Mouse (Mus musculus) myocyte (in vitro differentiated cells): ENCODE results near the gene Pif1. TPM values are rescaled to one million over a fixed set of nuclear protein-coding genes. Genes with fewer than 3 reads are reported as not detected.

ENCODE experiments used
- H3K27me3 ChIP-seq: one replicate; pipeline ENCODE4 v1.6.1; 2011; ENCODE audit not compliant: control insufficient read depth, insufficient read depth, insufficient read length
- H3K36me3 ChIP-seq: one replicate; pipeline ENCODE4 v1.6.1; 2011; ENCODE audit not compliant: control insufficient read depth, insufficient read depth
- H3K4me2 ChIP-seq: one replicate; pipeline ENCODE4 v1.6.1; 2011; ENCODE audit warnings: low read depth, control low read depth
- H3K4me3 ChIP-seq: one replicate; pipeline ENCODE4 v1.5.1; 2011; ENCODE audit warnings: mild to moderate bottlenecking, control low read depth, moderate library complexity
- H3K79me2 ChIP-seq: one replicate; pipeline ENCODE4 v1.6.1; 2011; ENCODE audit not compliant: control insufficient read depth, insufficient read depth
- H3ac ChIP-seq: one replicate; pipeline ENCODE4 v1.6.1; 2011; ENCODE audit not compliant: control insufficient read depth, insufficient read length
- CEBPB ChIP-seq: IDR thresholded peaks from 2 replicates; pipeline ENCODE4 v1.6.1; 2011; ENCODE audit warnings: mild to moderate bottlenecking, moderate library complexity; ENCODE audit not compliant: poor library complexity, insufficient read depth, severe bottlenecking
- E2F4 ChIP-seq: IDR thresholded peaks from one replicate; pipeline ENCODE4 v1.6.1; 2011; ENCODE audit warnings: mild to moderate bottlenecking, control low read depth, moderate library complexity; ENCODE audit not compliant: insufficient read depth
- MAX ChIP-seq: IDR thresholded peaks from one replicate; pipeline ENCODE4 v1.6.1; 2011; ENCODE audit warnings: low read depth, mild to moderate bottlenecking, control low read depth
- MYOD1 ChIP-seq, 3 experiments: IDR thresholded peaks; one replicate each; pipeline ENCODE4 v1.6.1; 2011; ENCODE audit warnings: control low read depth in 2 of 3, low read depth in 2 of 3, mild to moderate bottlenecking in 2 of 3, moderate library complexity in 1 of 3; ENCODE audit not compliant: insufficient read length in 2 of 3, control insufficient read depth in 1 of 3
- MYOG ChIP-seq, 3 experiments: IDR thresholded peaks; one replicate each; pipeline ENCODE4 v1.6.1; 2011; ENCODE audit warnings: control low read depth in 2 of 3, low read depth in 2 of 3, mild to moderate bottlenecking in 2 of 3; ENCODE audit not compliant: insufficient read length in 2 of 3, control insufficient read depth in 1 of 3, insufficient read depth in 1 of 3
- POLR2A ChIP-seq: IDR thresholded peaks from one replicate; pipeline ENCODE4 v1.6.1; 2011; ENCODE audit warnings: low read depth, mild to moderate bottlenecking, control low read depth, moderate library complexity; ENCODE audit not compliant: insufficient read length
- POLR2AphosphoS2 ChIP-seq: IDR thresholded peaks from one replicate; pipeline ENCODE4 v1.6.1; 2011; ENCODE audit warnings: low read depth, control low read depth; ENCODE audit not compliant: insufficient read length
- REST ChIP-seq: IDR thresholded peaks from one replicate; pipeline ENCODE4 v1.6.1; 2011; ENCODE audit warnings: mild to moderate bottlenecking, control low read depth, moderate library complexity; ENCODE audit not compliant: insufficient read depth, insufficient read length
- SRF ChIP-seq: IDR thresholded peaks from one replicate; pipeline ENCODE4 v1.6.1; 2011; ENCODE audit warnings: low read depth; ENCODE audit not compliant: control insufficient read depth, insufficient read length
- TCF12 ChIP-seq: IDR thresholded peaks from one replicate; pipeline ENCODE4 v1.6.1; 2011; ENCODE audit warnings: mild to moderate bottlenecking, control low read depth; ENCODE audit not compliant: poor library complexity, insufficient read depth, severe bottlenecking
- TCF3 ChIP-seq: IDR thresholded peaks from one replicate; pipeline ENCODE4 v1.6.1; 2011; ENCODE audit warnings: low read depth, control low read depth; ENCODE audit not compliant: insufficient read length
- USF1 ChIP-seq: IDR thresholded peaks from one replicate; pipeline ENCODE4 v1.6.1; 2011; ENCODE audit warnings: low read depth, mild to moderate bottlenecking, control low read depth, moderate library complexity
- polyA plus RNA-seq: library from polyadenylated mRNA; unstranded; fragments of >200 nt; fragmentation: generic; extraction: Trizol; gene quantifications from one replicate; pipeline ENCODE4 v1.2.1, GENCODE M21; 2012; ENCODE audit warnings: missing spikeins

Pif1 gene
- polyA plus RNA-seq, 1 experiment = 6.9 TPM

GRCm38 (mm10) chr9:65552141-65552540 is 34.8 kb upstream of the Pif1 start:
- no peak for TF ChIP-seq MYOD1 (IDR thresholded peaks at IDR 0.05; ENCODE audit: control insufficient read depth in 1 of 3, insufficient read length in 2 of 3, low read depth in 2 of 3)
- TF ChIP-seq TCF12 = no peak
- TF ChIP-seq E2F4 = no peak
- no peak for TF ChIP-seq MYOG (IDR thresholded peaks at IDR 0.05; ENCODE audit: control insufficient read depth in 1 of 3, insufficient read depth in 1 of 3, insufficient read length in 2 of 3, low read depth in 2 of 3)
- TF ChIP-seq SRF = no peak
- TF ChIP-seq MAX = no peak
- TF ChIP-seq POLR2A = no peak
- TF ChIP-seq CEBPB = no peak
- TF ChIP-seq TCF3 = no peak
- no peak for TF ChIP-seq USF1
- no peak for TF ChIP-seq REST
- TF ChIP-seq POLR2AphosphoS2 = no peak
- Histone ChIP-seq H3K79me2 (no peaks in the 10 kb centered on the region), H3ac (no peak overlapping the region), H3K4me2 (no peak overlapping the region), H3K27me3 (no peaks in the 10 kb centered on the region), H3K4me3 (no peak overlapping the region), H3K36me3 (no peaks in the 10 kb centered on the region)

- H3K36me3 ChIP-seq = peaks cover 2% of the 10 kb centered on the region
- no peak overlapping the region for H3K4me3 ChIP-seq
- H3ac ChIP-seq = no peak overlapping the region
- no peak for TF ChIP-seq TCF12
- no peak for TF ChIP-seq SRF
- no peak for TF ChIP-seq E2F4
- TF ChIP-seq MYOD1 (IDR thresholded peaks at IDR 0.05; ENCODE audit: control insufficient read depth in 1 of 3, insufficient read length in 2 of 3, low read depth in 2 of 3) = no peak
- TF ChIP-seq USF1 = no peak
- no peak for TF ChIP-seq MAX
- no peak for TF ChIP-seq POLR2AphosphoS2
- TF ChIP-seq MYOG (IDR thresholded peaks at IDR 0.05; ENCODE audit: control insufficient read depth in 1 of 3, insufficient read depth in 1 of 3, insufficient read length in 2 of 3, low read depth in 2 of 3) = no peak
- TF ChIP-seq TCF3 = no peak
- TF ChIP-seq CEBPB = no peak
- TF ChIP-seq REST = no peak
- TF ChIP-seq POLR2A = no peak
- no peak overlapping the region for H3K4me2 ChIP-seq
- H3K27me3 ChIP-seq = no peaks in the 10 kb centered on the region
- no peaks in the 10 kb centered on the region for H3K79me2 ChIP-seq
Measured at GRCm38 (mm10) chr9:65552711-65553110, 34.2 kb upstream of the Pif1 start.

- H3ac ChIP-seq = no peak overlapping the region
- TF ChIP-seq MYOD1 (IDR thresholded peaks at IDR 0.05; ENCODE audit: control insufficient read depth in 1 of 3, insufficient read length in 2 of 3, low read depth in 2 of 3) = no peak
- H3K36me3 ChIP-seq = peaks cover 14% of the 10 kb centered on the region
- H3K4me2 ChIP-seq = no peak overlapping the region
- H3K27me3 ChIP-seq = no peaks in the 10 kb centered on the region
- H3K4me3 ChIP-seq = no peak overlapping the region
- no peaks in the 10 kb centered on the region for H3K79me2 ChIP-seq
Measured at GRCm38 (mm10) chr9:65555001-65555405, 32.0 kb upstream of the Pif1 start.

- H3K4me2 ChIP-seq = no peak overlapping the region
- no peaks in the 10 kb centered on the region for H3K27me3 ChIP-seq
- H3K79me2 ChIP-seq = no peaks in the 10 kb centered on the region
- TF ChIP-seq SRF (no peak), CEBPB (no peak), E2F4 (no peak), MYOG (IDR thresholded peaks at IDR 0.05; ENCODE audit: control insufficient read depth in 1 of 3, insufficient read depth in 1 of 3, insufficient read length in 2 of 3, low read depth in 2 of 3) (no peak), MAX (no peak), TCF3 (no peak), USF1 (no peak), REST (no peak)
- no peak overlapping the region for H3K4me3 ChIP-seq
- H3K36me3 ChIP-seq = peaks cover 20% of the 10 kb centered on the region
- no peak overlapping the region for H3ac ChIP-seq
Measured at GRCm38 (mm10) chr9:65555621-65556020, 31.3 kb upstream of the Pif1 start.

- Histone ChIP-seq H3K4me3 (no peak overlapping the region), H3ac (no peak overlapping the region), H3K79me2 (no peaks in the 10 kb centered on the region), H3K4me2 (no peak overlapping the region), H3K36me3 (peaks cover 22% of the 10 kb centered on the region), H3K27me3 (no peaks in the 10 kb centered on the region)
- TF ChIP-seq MYOG (IDR thresholded peaks at IDR 0.05; ENCODE audit: control insufficient read depth in 1 of 3, insufficient read depth in 1 of 3, insufficient read length in 2 of 3, low read depth in 2 of 3) (no peak), MYOD1 (IDR thresholded peaks at IDR 0.05; ENCODE audit: control insufficient read depth in 1 of 3, insufficient read length in 2 of 3, low read depth in 2 of 3) (no peak), POLR2A (no peak), REST (no peak), CEBPB (no peak), E2F4 (no peak), POLR2AphosphoS2 (no peak), SRF (no peak), TCF12 (no peak), USF1 (no peak), MAX (no peak), TCF3 (no peak)
Measured at GRCm38 (mm10) chr9:65556349-65556748, 30.6 kb upstream of the Pif1 start.
